8 mouse cellular contexts compared by ENCODE assay signal in genomic region chr2:19415063-19415521, GRCm38 (mm10). TPM values are rescaled to one million over a fixed set of nuclear protein-coding genes. Genes with fewer than 3 reads are reported as not detected.
DNase-seq lines count a peak whose midpoint lies in the region; ATAC-seq lines count a peak whose summit lies in the region.

No protein-coding gene starts in this region.

- no peaks in the 10 kb centered on the region for H3K9me3 ChIP-seq in forebrain, embryonic 10.5 days
- H3K9me3 ChIP-seq in hindbrain, embryonic 13.5 days: no peaks in the 10 kb centered on the region
- H3K9me3 ChIP-seq in stomach, embryonic 16.5 days (replicated peaks; ENCODE audit: control insufficient read depth, low read length): no peaks in the 10 kb centered on the region

- no peak overlapping the region for H3K27ac ChIP-seq in forebrain, embryonic 10.5 days
- H3K27ac ChIP-seq in hindbrain, embryonic 13.5 days: no peak overlapping the region
- H3K27ac ChIP-seq in stomach, embryonic 16.5 days (ENCODE audit: low read length): no peak overlapping the region

- WGBS in forebrain, embryonic 10.5 days: 1% methylated on average over 6 of the region's 6 CpGs
- WGBS in hindbrain, embryonic 13.5 days: 2% methylated on average over 6 of the region's 6 CpGs
- WGBS in stomach, embryonic 16.5 days: 1% methylated on average over 6 of the region's 6 CpGs

- peak; percentile 69 for ATAC-seq in hindbrain, embryonic 13.5 days (ENCODE audit: low FRiP score)
- ATAC-seq in stomach, embryonic 16.5 days (ENCODE audit: insufficient read depth, low FRiP score): no peak

- H3K4me1 ChIP-seq in forebrain, embryonic 10.5 days: peaks cover 5% of the 10 kb centered on the region
- H3K4me1 ChIP-seq in hindbrain, embryonic 13.5 days (replicated peaks): peaks cover 7% of the 10 kb centered on the region; the same call in 1 of the 2 replicates
- no peaks in the 10 kb centered on the region for H3K4me1 ChIP-seq in stomach, embryonic 16.5 days (ENCODE audit: control insufficient read depth, insufficient read depth, low read length)

- DNase-seq in spleen, adult 12 weeks (ENCODE audit: low spot score): peak; percentile 11
- no peak for DNase-seq in spleen, postnatal 14 days (ENCODE audit: low spot score in 2 of 2)
- peak; percentile 67 for DNase-seq in c-Kit-positive CD71-positive TER-119-negative erythroid progenitor cells, embryonic 14.5 days (ENCODE audit: low read depth)
- DNase-seq in forebrain, embryonic 10.5 days (ENCODE audit: extremely low spot score, low spot score): peak; percentile 25
- DNase-seq in layer of hippocampus, postnatal 14 days (ENCODE audit: low spot score in 2 of 2): peak; percentile 32 to 90
- DNase-seq in mesoderm, embryonic 11.5 days (ENCODE audit: low read depth, low spot score): peak; percentile 85

- H3K36me3 ChIP-seq in forebrain, embryonic 10.5 days (replicated peaks): no peaks in the 10 kb centered on the region
- no peaks in the 10 kb centered on the region for H3K36me3 ChIP-seq in hindbrain, embryonic 13.5 days
- H3K36me3 ChIP-seq in stomach, embryonic 16.5 days (ENCODE audit: control insufficient read depth, insufficient read depth, low read length): no peaks in the 10 kb centered on the region

- H3K4me2 ChIP-seq in hindbrain, embryonic 13.5 days: peak overlapping the region; percentile 60
- peak overlapping the region; percentile 48 for H3K4me2 ChIP-seq in stomach, embryonic 16.5 days (ENCODE audit: low read depth, low read length)

- peaks cover 28% of the 10 kb centered on the region for H3K27me3 ChIP-seq in forebrain, embryonic 10.5 days (ENCODE audit: poor library complexity, severe bottlenecking)
- peaks cover 36% of the 10 kb centered on the region for H3K27me3 ChIP-seq in hindbrain, embryonic 13.5 days
- H3K27me3 ChIP-seq in stomach, embryonic 16.5 days (ENCODE audit: control insufficient read depth, insufficient read depth, low read length): no peaks in the 10 kb centered on the region

- H3K4me3 ChIP-seq in forebrain, embryonic 10.5 days: peak overlapping the region; percentile 39
- H3K4me3 ChIP-seq in hindbrain, embryonic 13.5 days: peak overlapping the region; percentile 32
- peak overlapping the region; percentile 23 for H3K4me3 ChIP-seq in stomach, embryonic 16.5 days (replicated peaks; ENCODE audit: low read length)

- H3K9ac ChIP-seq in hindbrain, embryonic 13.5 days: peak overlapping the region; percentile 62
- no peak overlapping the region for H3K9ac ChIP-seq in stomach, embryonic 16.5 days (ENCODE audit: low read length)

RNA-seq across cellular contexts. Expression of gene Ptf1a, which starts 30.4 kb away (rescaled TPM):
- polyA plus RNA-seq in forebrain, embryonic 10.5 days (2016; fragmentation: Nextera tagmentation; extraction: Ambion mirVana): not detected in 2 replicates
- 1.3 and 3.1 TPM in 2 replicates for polyA plus RNA-seq in hindbrain, embryonic 13.5 days (2015; fragmentation: Nextera tagmentation; extraction: Ambion mirVana)
- not detected for total RNA-seq in layer of hippocampus, postnatal 14 days (2021)
- 11.5 and 17.1 TPM in 2 replicates for polyA plus RNA-seq in stomach, embryonic 16.5 days (2015; fragmentation: Nextera tagmentation; extraction: Ambion mirVana)

RNA-seq across cellular contexts. Expression of gene Msrb2, which starts 43.9 kb away (rescaled TPM):
- 15.2 and 16.1 TPM in 2 replicates for polyA plus RNA-seq in forebrain, embryonic 10.5 days (2016; fragmentation: Nextera tagmentation; extraction: Ambion mirVana)
- 10.4 and 10.8 TPM in 2 replicates for polyA plus RNA-seq in hindbrain, embryonic 13.5 days (2015; fragmentation: Nextera tagmentation; extraction: Ambion mirVana)
- 10 to 100 TPM; 22.3 to 22.4 TPM for total RNA-seq in layer of hippocampus, postnatal 14 days (2021)
- 22.9 and 24.4 TPM in 2 replicates for polyA plus RNA-seq in stomach, embryonic 16.5 days (2015; fragmentation: Nextera tagmentation; extraction: Ambion mirVana)

Comparison
In these comparisons a context has a peak if more than half of its experiments do, and no peak if none do; other contexts are left out.
1. DNase-seq: peak in spleen, adult 12 weeks (single experiment), c-Kit-positive CD71-positive TER-119-negative erythroid progenitor cells, embryonic 14.5 days (single experiment), forebrain, embryonic 10.5 days (single experiment), layer of hippocampus, postnatal 14 days (2 of 2) and mesoderm, embryonic 11.5 days (single experiment); none in spleen, postnatal 14 days (0 of 2).
2. Peak in every context shown above with its lines, with median percentiles within 50 percentile points of each other: H3K4me3 ChIP-seq.